Mouse (Mus musculus): ENCODE measurements around the gene Ppp4r3a.

- TF ChIP-seq CTCF (IDR thresholded peaks at IDR 0.05; ENCODE audit: insufficient read depth, low read length) (no peak), POLR2A (IDR thresholded peaks at IDR 0.05; ENCODE audit: borderline replicate concordance, extremely low read depth, low read depth, low read length) (no peak)
Measured at GRCm38 (mm10) chr12:101007968-101008481, 75.5 kb downstream of the Ppp4r3a start.
